Mouse (Mus musculus) hindbrain, embryonic 14.5 days (tissue): ENCODE measurements around the gene Dck. TPM values are rescaled to one million over a fixed set of nuclear protein-coding genes. Genes with fewer than 3 reads are reported as not detected.

ENCODE experiments used
- polyA plus RNA-seq: library from polyadenylated mRNA; unstranded; fragments of >200 nt; fragmentation: Nextera tagmentation; extraction: Ambion mirVana; gene quantifications from 2 replicates; pipeline ENCODE4 v1.2.1, GENCODE M21; 2014

The Dck gene
- polyA plus RNA-seq, 1 experiment from 2014 or later = 51.6 TPM

Other genes starting within 250 kb of the Dck start
- 0.23 and 0.26 TPM in 2 replicates for gene Jchain, start 237.1 kb upstream of the Dck start, polyA plus RNA-seq
- gene Utp3, start 210.5 kb upstream of the Dck start, polyA plus RNA-seq = 35.6 and 36.6 TPM in 2 replicates
- gene Rufy3, start 200.0 kb upstream of the Dck start, polyA plus RNA-seq = 300 and 303 TPM in 2 replicates
- gene Grsf1, start 88.8 kb upstream of the Dck start, polyA plus RNA-seq = 68.5 and 79.1 TPM in 2 replicates
- 14.1 and 14.6 TPM in 2 replicates for gene Mob1b, start 44.1 kb upstream of the Dck start, polyA plus RNA-seq
- gene Slc4a4, start 121.8 kb downstream of the Dck start, polyA plus RNA-seq = 12.1 and 15.0 TPM in 2 replicates